Mouse (Mus musculus): Measurements from ENCODE around the gene Foxj1.
"Not testable (repeated sequence)": the region's sequence is repeated elsewhere in the genome, so short reads cannot be mapped to it uniquely, and the experiment has no call there.

Foxj1 gene

DNA sequence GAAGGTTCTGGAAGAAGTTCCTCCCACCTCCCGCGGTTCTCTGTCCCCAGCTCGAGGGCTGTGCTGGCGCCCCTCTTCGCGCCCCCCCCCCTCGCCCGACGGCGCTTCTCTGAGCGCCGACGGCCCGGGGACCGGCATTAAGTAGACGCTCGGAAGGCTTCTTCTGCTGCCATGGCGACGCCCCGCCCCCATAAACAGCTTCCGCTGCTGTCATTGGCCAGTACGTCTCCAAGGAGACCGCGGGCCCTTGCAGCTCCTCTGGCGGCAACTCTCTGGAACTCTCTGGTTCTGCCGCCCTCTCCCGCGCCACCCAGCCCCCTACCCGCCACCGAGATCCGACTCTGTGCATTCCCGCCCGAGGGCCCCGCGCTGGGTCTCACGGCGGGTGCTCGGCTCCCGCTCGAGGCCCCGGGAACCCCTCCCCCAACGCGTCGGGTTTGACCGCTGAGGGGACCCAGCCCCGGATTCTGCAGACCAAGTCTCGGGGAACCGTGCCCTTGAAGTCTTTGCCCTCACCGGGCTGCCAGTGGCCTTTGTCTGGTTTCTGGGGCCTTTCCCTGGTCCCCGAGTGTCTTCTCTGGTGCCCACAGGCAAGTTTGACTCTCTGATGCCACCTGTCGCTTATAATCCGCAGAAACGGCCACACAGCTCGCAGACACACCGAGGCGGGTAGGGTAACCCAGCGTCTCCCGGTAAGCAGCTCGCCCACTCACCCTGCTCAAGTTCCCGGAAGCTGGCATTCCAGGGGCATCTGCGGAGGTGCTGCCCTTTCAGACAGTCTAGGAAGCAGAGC lies at the start of gene Foxj1:
Foxj1 (minus strand) TSS at position 156 of the 793 bp plus-strand sequence.
- DNase-seq (ENCODE audit: low spot score), result peak; percentile 98

DNA sequence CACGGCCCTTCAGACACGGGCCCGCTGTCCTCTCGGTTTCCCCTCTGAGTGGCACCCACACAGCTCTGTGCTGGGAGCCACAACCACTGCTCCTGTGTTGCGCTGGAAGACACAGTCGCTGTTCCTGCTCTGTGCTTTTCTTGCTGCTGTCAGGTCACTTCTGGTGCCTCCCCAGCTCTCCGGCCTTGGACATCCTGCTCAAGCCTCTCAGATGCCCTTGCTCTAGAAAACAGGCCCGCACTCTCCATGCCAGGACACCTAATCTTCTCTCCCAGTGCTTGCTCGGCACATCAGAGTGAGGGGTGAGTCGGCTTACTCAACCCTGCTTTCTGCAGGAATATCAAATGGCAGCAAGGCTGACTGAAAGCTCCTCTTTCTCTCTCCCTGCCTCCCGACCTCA lies 49.0 kb upstream of the Foxj1 start:
- DNase-seq (ENCODE audit: low spot score), result no peak

DNA sequence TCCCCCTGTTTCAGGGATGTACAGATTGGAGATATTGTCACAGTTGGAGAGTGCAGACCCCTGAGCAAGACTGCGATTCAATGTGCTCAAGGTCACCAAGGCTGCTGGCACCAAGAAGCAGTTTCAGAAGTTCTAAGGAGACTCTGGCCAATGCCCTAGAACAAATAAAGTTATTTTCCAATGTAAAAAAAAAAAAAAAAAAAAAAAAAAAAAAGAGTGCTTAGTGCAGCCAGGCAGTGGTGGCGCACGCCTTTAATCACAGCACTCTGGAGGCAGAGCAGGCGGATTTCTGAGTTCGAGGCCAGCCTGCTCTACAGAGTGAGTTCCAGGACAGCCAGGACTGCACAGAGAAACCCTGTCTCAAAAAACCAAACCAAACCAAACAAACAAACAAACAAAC lies 47.9 kb upstream of the Foxj1 start:
- not testable (repeated sequence) for DNase-seq (ENCODE audit: low spot score)

DNA sequence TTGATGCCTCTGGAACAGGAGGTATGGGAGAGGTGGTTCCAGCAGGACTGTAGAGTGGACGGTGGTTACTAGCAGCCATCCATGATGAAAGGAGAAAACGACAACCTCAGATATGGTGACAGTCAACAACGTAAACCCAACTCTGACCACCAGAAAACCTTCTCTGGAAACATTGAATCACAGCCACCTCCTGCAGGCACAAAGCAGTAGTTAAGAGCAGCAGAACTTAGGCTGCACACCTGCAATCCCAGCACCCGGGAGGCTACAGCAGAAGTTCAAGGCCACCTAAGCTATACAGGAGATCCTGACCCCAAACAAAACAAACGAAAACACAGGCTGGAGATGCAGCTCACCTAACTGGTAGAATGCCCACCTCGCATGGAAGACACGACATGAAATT lies 45.6 kb upstream of the Foxj1 start:
- no peak for DNase-seq (ENCODE audit: low spot score)

DNA sequence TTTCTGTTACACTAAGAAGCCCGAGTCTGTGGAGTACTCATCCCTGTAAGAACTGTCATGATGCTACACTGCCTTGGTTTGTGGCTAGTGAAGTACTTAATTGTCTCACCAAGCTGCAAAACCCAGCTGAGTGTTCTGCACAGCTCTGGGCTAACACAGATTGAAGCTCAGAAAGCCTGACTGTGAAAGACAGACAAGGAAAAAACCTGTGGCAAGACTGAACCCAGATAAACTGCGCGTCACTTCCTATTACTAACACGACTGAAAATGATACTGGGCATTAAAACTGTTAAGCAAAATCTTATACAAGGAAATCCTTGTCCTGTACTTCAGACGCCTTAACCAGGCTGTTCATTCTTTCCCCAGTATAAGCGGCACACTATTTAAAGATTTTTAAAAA lies 44.3 kb upstream of the Foxj1 start:
- DNase-seq (ENCODE audit: low spot score), result no peak

DNA sequence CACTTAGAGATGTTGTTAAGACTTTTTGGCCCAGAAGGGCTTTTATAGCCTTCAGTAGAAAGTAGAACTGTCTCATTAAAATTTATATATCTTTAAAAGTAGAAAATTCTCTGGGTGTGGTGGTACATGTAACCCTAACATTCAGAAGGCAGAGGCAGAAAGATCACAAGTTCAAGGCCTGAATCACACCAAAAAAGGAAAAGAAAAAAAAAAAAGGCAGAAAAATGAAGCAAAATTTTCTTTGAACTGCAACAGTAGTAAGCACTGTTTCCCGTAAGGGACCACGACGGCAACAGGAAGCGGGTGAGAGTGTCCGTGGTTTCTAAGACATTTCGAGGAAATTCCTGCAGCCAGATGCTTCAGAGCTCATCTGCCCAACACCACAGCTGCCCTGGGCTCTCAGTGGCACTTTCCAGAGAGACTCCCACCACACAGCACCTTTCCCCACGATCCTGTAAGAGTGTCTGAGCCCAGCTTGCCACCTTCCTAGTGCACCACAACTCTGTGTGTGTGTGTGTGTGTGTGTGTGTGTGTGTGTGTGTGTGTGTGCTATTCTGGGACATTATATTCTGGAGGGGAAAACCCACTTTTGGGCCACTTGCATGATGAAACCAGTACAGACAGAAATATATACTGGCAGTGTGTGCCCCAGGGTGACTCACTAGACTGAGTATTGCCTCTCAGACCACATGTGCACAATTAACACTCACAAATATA lies 41.9 kb upstream of the Foxj1 start:
- DNase-seq (ENCODE audit: low spot score), result no peak

DNA sequence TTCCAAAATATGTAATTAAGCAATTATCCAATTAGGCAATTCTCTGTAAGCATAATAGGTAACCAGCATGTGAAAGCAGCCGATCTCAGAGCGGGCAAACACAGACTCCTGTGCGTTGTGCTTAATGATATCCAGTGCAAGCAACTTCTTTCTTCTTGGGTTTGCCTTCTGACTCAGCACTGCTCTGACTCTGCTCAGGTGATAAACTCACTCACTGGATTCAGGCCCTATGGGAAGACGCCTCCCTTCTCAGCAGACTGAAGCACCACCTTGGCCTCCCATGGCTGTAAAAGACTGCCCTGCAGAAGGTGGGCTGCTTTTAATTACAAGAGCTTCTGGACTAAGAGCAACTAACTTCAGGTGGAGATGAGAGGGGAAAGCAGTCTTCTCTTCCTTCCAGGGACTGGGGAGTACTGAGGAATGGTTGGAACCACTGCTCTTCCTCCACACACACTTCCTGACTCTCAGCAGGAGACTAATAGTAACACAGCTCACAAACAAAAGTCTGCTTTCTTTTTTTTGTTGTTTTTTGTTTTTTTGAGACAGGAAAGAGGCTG lies 36.8 kb upstream of the Foxj1 start:
- DNase-seq (ENCODE audit: low spot score), result no peak

DNA sequence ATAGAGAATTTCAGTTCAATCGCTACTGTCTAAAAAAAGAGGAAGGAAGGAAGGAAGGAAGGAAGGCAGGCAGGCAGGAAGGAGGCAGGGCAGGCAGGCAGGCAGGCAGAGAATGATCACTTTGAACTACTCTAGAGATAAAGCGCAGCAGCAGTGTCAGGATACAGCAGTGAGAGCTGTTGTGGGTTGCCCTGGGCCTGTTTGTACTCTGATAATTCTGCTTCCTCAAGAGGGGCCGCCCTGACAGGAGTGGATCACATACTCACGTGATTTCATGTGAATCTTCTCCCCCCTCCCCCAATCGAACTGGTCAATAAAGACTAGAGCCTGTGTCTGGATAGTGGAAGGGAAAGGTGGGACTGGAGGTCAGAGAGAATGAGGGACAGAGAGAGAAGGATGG lies 34.4 kb upstream of the Foxj1 start:
- no peak for DNase-seq (ENCODE audit: low spot score)

DNA sequence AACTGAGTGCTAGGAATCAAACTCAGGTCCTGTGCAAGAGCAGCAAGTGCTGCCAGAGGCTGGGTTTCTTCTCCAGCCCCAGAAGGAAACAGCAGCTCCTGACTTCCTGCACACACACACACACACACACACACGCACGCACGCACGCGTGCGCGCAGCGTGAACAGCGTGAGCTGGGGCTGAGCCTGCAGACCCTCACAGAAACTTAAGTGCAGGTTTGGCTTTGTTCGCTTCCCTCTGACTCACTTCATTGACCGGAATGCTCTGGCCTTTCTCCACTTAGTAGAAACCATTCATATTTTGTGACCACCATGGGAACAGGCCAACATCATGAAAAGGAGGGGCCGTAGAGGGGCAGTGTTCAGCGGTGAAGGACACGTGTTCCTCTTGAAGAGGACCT lies 33.9 kb upstream of the Foxj1 start:
- no peak for DNase-seq (ENCODE audit: low spot score)

DNA sequence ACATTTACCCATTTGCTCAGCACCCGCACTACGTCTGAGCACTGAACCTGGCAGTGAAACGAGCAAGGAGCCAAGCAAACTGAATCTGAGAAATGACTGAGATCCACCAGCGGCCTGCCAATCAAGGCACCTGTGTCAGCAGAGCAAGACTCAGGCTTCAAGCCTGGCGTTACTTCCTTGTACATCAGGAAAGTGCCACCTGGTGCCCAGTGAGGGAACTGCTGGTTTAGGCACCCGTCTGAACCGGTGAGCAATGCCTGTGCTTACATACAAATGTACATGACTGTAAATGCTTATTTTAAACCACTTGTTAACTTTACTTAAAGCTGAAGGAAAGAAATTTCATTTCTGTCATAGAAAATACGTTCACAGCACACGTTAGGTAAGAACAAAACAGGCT lies 32.9 kb upstream of the Foxj1 start:
- peak; percentile 91 for DNase-seq (ENCODE audit: low spot score)

DNA sequence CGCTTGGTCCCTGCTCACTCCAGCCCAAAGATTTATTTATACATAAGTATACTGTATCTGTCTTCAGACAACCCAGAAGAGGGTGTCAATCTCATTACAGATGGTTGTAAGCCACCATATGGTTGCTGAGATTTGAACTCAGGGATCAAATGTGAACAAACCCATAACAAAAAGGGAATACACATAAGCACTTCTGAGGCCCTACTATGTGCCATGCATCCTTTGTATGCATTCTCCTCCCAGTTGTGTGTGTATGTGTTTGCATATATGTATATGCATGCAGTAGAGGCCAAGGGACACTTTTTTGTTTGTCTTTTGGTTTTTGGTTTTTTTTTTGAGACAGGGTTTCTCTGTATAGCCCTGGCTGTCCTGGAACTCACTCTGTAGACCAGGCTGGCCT lies 31.4 kb upstream of the Foxj1 start:
- DNase-seq (ENCODE audit: low spot score), result no peak

DNA sequence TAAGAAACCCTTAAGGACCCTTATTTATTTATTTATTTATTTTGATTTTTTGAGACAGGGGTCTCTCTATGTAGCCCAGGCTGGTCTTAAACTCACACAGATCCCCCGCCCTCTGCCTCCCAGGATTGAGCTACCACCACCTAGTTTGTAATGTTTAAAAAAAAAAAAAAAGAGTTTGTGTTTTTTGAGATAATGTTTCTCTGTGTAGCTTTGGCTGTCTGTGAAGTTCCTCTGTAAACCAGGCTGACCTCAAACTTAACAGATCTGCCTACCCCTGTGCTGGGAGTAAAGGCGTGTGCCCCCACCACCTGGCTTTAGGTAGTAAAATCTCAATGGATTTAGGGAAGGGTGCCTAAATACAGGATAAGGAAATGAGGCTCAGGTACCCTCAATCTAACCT lies 30.9 kb upstream of the Foxj1 start:
- DNase-seq (ENCODE audit: low spot score), result no peak

DNA sequence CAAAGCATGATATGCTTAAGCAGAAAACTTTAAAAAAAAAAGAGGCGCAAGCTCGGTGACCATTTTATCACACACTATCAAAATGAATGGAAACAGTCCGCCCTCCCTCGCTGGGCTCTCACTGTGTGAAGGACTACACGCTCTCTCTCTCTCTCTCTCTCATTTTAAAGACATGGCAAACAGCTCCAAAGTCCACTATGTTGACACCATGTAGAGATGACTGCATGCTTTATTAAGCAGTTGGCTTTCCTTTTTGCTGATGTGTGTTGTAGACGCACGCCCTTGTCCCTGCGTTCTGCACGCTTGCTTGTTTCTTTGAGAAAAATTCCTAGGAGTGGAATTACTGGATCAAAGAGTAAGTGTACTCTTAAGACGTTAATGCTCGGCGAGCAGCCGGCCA lies 30.2 kb upstream of the Foxj1 start:
- no peak for DNase-seq (ENCODE audit: low spot score)

DNA sequence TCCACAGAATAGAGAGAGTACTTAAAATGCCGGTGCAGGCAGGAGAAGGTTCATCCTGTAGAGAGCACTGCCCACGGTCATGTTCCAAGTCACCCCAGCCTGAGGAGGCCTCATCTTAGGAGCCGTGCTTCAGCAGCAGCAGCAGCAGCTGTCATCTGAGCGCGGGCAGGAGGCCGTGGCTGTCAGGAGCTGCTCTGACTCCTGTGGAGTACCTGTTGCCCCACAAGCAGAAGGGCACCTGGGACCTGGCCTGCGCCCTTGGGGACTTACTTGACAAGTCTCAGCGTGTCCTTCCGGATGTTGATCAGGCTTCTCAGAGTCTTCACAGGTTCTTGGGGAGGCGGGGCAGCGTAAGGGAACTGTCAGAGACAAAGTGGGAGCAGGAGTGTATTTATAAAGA lies 26.8 kb upstream of the Foxj1 start:
- DNase-seq (ENCODE audit: low spot score), result no peak

DNA sequence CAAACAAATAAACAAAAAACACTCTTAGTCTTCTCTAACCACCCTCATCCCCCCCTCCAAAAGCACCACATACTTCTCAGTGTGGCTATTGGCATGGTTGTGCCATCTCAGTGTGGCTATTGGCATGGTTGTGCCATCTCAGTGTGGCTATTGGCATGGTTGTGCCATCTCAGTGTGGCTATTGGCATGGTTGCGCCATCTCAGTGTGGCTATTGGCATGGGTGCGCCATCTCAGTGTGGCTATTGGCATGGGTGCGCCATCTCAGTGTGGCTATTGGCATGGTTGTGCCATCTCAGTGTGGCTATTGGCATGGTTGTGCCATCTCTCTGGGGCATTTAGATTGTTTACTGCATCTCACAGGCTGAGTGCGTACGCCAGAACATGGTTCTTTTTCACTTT lies 25.7 kb upstream of the Foxj1 start:
- not testable (repeated sequence) for DNase-seq (ENCODE audit: low spot score)

DNA sequence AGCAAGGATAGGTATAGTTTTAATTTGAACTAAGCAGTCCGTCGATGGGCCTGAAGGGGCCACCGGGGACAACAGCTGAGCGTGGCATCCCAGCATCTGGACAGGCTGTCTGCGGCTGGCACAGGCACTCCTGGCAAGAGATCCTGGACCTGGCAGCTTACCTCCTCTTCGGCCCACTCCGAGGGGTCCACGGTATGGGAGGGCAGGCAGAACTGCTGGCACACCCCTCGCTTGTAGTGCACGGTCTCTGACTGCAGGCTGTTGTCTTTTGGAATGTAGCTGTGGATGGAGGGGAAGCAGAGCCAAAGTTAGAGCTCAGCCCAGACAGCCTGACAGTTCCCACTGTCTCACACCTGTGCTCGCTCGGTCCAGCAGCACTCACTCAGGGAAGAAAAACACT lies 24.5 kb upstream of the Foxj1 start:
- DNase-seq (ENCODE audit: low spot score), result no peak

DNA sequence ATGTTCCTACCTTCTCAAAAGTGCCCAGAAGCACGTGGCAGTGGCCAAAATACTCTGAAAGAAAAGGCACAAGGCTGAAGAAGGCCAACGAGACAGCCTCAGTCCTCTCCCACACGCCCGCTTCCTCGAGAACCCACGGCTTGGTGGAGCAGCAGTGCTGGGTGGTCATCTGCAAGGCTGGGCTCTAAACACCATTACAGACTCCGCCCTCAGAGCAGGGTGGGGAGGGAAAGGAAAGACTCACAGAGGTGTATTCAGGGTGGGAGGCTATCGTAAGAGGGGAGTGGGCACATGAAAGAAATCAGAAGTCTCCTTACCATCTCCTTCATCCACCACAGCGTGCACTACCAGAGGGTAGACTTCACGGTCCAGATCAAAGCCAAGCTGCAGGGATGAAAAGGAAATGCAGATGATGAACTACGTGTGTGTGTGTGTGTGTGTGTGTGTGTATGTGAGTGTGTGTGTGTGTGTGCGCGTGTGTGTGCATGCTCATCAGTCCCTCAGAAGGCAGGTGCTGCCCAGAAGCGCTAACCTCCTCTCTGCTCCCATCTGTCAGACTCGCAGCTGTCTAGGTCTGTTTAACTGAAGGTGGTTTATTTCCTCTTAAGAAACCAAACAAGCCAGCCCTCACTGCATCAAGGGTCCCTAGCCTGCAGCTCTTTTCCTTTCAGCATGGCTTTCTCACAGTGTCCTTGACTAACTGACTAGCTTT lies 23.9 kb upstream of the Foxj1 start:
- no peak for DNase-seq (ENCODE audit: low spot score)

DNA sequence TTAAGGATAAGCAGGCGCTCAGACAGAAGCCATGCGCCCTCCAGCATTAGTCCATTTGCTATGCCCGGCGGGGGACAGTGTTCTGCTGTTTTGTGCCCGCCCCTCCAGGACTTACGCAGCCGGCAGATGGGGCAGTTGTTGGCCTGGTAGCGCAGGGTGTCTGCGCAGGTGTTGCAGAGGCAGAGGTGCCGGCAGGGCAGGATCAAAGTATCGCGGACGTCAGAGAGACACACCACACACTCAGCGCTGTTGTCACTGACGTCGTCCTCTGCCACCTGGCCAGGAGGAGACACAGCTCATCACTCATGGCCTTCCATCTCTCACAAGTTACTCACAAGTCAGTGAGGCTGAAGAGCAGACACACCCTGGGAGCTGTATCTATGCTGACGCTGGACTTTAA lies 19.3 kb upstream of the Foxj1 start:
- no peak for DNase-seq (ENCODE audit: low spot score)

DNA sequence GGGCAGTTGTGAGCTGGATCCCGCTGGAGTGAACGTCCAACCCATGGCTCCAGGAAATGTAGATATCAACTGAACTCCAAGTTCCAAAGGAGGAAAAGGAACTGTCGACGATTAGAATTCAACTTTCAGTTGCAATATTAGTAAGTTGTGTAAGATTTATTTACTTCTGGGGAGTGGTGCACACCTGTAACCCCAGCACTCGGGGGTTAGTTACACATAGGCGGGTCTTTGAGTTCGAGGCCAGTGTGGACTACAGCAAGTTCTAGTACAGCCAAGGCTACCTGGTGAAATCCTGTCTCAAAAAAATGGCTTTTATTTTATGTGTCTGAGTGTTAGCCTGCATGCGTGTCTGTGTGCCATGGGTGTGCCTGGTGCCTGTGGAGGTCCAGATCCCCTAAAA lies 18.3 kb upstream of the Foxj1 start:
- no peak for DNase-seq (ENCODE audit: low spot score)

DNA sequence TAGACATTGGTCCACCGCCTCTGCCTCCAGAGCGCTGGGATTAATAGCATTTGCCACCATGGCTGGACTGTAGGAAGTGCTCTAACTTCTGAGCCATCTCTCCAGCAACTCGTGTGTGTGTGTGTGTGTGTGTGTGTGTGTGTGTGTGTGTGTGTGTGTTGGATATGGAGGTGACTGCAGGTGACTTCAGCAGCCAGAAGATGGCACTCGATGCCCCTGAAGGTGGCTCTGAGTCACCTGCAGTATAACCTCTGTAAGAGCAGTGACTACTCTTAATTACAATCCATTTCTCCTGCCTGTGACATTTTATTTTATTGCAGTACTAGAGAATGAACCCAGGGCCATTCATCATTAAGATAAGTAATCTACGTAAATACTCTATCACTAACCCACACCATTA lies 16.1 kb upstream of the Foxj1 start:
- DNase-seq (ENCODE audit: low spot score), result no peak

DNA sequence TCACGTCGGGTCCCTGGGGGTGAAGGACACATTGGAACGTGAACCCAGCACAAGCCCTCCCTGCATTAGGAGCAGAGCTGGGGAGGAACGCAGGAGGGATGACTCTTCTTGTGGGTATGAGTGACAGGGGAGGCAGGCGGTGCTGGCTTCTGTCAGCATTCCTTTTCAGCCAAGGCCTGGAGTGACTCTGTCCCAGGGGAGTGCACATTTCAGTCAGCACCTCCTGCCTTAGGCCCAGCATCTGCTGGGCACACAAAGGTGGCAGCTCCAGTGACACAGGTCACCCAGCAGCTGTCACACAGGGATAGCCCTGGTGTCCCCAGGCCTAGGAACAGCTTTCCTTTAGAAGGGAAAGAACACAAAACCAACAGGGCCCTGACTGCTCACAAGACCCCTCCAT lies 12.8 kb upstream of the Foxj1 start:
- no peak for DNase-seq (ENCODE audit: low spot score)

DNA sequence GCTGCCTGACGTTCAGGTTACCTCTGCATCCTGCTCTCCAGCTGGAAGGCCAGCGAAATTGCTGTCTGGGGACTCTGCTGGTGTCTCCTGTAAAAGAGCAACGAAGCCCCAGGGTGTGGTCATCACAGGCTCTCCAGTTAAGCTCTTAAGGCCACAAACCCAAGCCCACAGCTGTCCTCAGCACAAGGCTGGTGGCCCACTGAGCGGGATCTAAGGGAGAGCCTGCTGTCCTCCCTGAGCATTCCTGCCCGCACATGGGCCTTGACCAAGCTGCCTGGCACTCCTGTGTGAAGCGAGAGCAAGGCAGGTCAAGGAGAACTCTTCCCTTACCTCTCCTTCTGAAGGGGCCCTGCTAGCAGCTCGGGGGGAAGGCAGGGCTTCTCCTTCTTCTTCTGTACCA lies 11.8 kb upstream of the Foxj1 start:
- DNase-seq (ENCODE audit: low spot score), result no peak

All from testis, postnatal 10 days (tissue).